Mouse (Mus musculus): ENCODE measurements at regions not wholly inside any gene's neighbourhood (a gene's known extent, or its start where the extent isn't known, plus 50 kb on each side); places are given as distances from the start of the nearest gene placed in this dataset.

DNA sequence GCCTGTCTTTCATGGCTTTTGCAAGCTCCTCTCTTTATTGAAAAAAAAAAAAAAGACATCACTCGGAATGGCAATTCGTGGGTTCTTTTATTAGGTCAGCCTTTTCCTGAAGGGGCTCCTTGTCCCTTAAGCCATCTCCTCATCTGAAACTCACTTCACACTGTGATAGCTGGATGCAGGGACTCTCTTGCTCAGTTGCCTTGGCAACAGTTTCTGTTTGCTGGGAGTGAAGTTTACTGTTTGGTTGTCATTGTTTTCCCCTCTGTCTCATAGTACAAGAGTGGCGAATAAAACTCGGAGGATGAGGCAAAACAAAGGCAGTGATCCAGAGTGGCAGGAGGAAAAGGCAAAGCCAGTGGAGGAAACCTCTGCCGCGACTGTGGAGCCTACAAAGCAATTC lies 194.6 kb downstream of the Brinp2 start:
- no peak for DNase-seq

DNA sequence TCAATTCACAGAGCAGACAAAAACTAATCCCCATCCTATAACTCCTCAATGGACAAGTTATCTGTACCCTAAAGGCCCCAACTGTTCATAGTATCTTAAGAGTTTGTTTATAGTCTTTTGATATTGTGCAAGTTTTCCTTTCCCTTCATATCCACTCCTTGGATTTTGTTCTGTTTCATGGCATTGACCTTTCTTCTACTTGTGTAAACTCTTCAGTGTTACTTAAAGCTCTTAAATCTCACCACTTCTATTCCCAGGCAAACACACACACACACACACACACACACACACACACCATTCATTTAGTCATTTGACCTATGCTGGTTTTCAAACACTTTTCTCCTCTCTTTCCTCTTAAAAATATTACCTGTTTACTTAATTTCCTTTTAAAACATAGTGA lies 192.7 kb downstream of the Brinp2 start:
- DNase-seq, result no peak

DNA sequence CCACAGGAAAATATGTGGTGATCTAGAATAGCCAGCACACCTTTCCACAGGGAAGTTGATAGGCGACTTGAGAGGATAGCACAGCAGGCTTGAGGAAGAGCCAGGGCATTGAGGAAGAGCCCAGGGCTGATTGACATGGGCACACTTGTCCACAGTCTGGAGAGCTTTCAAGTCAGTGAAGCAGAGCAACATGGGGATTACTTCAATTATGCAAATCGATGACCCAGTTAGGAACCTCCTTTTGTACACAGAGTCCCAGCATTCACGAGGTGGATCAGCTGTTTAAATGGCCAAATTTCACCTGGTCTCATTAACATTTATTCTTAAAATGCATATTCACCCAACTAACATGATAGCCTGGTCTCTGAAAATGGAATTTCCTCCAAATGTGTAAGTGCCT lies 186.1 kb downstream of the Brinp2 start:
- no peak for DNase-seq

DNA sequence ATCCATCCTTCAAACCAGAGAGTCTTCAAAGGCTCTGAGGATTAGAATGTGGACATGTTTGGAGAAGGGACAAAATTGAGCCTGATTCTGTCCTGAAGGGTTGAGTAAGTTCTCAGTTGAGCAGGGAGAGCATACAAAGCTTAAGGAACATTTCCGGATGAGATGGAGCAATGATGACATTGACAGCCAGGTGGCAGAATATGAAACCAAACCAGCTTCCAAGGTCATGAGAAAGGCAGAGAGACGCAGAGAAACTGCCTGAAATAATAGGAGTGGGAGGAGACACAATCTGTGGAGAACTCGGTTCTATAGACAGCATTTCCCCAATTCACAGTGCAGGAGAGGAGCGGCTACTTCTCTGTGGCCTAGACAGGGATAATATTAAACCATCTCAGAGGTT lies 176.0 kb downstream of the Brinp2 start:
- DNase-seq, result no peak

- DNase-seq, result no peak
Observed at GRCm38 (mm10) chr1:158181296-158181695, 174.8 kb downstream of the Brinp2 start.

- no peak for DNase-seq
Observed at GRCm38 (mm10) chr1:158187651-158188050, 168.5 kb downstream of the Brinp2 start.

- no peak for DNase-seq
Observed at GRCm38 (mm10) chr1:158192841-158193551, 163.1 kb downstream of the Brinp2 start.

DNA sequence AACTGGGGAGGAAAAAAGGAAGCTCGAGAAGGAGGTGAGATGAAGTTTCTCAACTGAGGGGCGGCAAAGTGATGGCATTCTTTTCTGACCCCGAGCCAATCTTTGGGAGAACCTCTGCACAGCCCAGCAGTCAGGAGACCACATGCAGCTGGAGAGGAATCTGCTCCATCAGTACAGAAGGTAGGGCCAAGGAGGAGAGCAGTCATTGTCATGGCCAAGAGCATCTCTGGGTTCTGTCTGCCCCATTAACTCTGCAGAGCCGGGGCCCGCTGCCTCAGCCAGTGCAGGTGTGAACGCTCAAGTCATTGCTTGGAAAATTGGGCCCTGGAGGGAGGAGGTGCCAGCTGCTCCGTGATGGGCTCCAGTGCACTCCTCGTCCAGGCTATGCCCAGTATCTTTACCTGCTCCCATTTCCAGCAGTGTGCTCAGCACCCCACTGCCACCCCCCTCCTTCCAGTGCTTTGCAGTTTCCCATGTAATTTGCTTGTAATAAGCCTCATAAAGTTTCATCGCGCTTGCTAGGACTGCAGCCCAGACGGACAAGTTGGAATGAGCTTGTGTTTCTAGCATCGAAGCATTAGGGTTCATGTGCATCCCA lies 162.1 kb downstream of the Brinp2 start:
- no peak for DNase-seq
